ENCODE assay signal across 8 mouse cellular contexts in genomic region chrX:102119042-102119864, GRCm38 (mm10). TPM values are rescaled to one million over a fixed set of nuclear protein-coding genes. Genes with fewer than 3 reads are reported as not detected.
DNase-seq lines count a peak whose midpoint lies in the region; ATAC-seq and TF ChIP-seq lines count a peak whose summit lies in the region.

Gene Pin4 (plus strand): TSS chrX:102119447.

- 16% methylated on average over 30 of the region's 30 CpGs for WGBS in hindbrain, embryonic 13.5 days

- peaks cover 12% of the 10 kb centered on the region for H3K36me3 ChIP-seq in hindbrain, embryonic 13.5 days

- H3K27ac ChIP-seq in hindbrain, embryonic 13.5 days, result peak within 1 kb of the TSS; percentile 73

- CTCF ChIA-PET in Patski (lab: Charles Lee), result interaction anchor here (0.9 kb wide), 1 partner anchor 15 kb away, joined by 3 read pairs; no protein-coding TSS in a partner anchor

- peak within 1 kb of the TSS; percentile 62 for H3K4me2 ChIP-seq in hindbrain, embryonic 13.5 days

- H3K4me1 ChIP-seq in hindbrain, embryonic 13.5 days (replicated peaks), result peaks cover 10% of the 10 kb centered on the region

- in situ Hi-C loops in Patski (cut with MboI; ENCODE audit: low pct_unique_long_range_greater_than_20kb), result loop anchor here (5.0 kb wide), 1 partner anchor 42 kb away; no protein-coding TSS in a partner anchor

- H3K4me3 ChIP-seq in hindbrain, embryonic 13.5 days, result peak within 1 kb of the TSS; percentile 62

- POLR2A ChIA-PET in Patski (lab: Charles Lee), result interaction anchor here (0.7 kb wide), 1 partner anchor 77 kb away, joined by 5 read pairs; no protein-coding TSS in a partner anchor

- ATAC-seq in Patski, result peak; percentile 89
- ATAC-seq in hindbrain, embryonic 13.5 days (ENCODE audit: low FRiP score), result peak; percentile 99

- peaks cover 2% of the 10 kb centered on the region for H3K27me3 ChIP-seq in Patski
- no peaks in the 10 kb centered on the region for H3K27me3 ChIP-seq in hindbrain, embryonic 13.5 days

- TF ChIP-seq CTCF in Patski (IDR thresholded peaks at IDR 0.05), result no peak

- peak; percentile 93 for DNase-seq in Patski (ENCODE audit: low read depth, low spot score)
- DNase-seq in cerebellum, postnatal 14 days, result peak; percentile 94 to 96
- DNase-seq in frontal cortex, postnatal 14 days (ENCODE audit: low spot score in 2 of 2), result peak; percentile 87 to 96
- DNase-seq in layer of hippocampus, postnatal 25 days (ENCODE audit: extremely low spot score in 1 of 2, low spot score in 1 of 2), result peak; percentile 62 to 76
- peak; percentile 96 for DNase-seq in lung, postnatal 25 days (ENCODE audit: low spot score)
- peak; percentile 95 for DNase-seq in retina, embryonic 14.5 days (ENCODE audit: low spot score)
- peak; percentile 94 for DNase-seq in thymus, postnatal 4 days

- H3K9me3 ChIP-seq in hindbrain, embryonic 13.5 days, result no peaks in the 10 kb centered on the region

- H3K9ac ChIP-seq in hindbrain, embryonic 13.5 days, result peak within 1 kb of the TSS; percentile 73

RNA-seq across cellular contexts. Expression of gene Pin4, which starts in this region (rescaled TPM):
- 76.5 TPM for polyA plus RNA-seq in Patski (2021)
- 82.0 and 83.3 TPM in 2 replicates for polyA plus RNA-seq in hindbrain, embryonic 13.5 days (2015; fragmentation: Nextera tagmentation; extraction: Ambion mirVana)
- total RNA-seq in layer of hippocampus, postnatal 25 days (2021), result 10 to 100 TPM; 28.0 to 36.0 TPM

Comparison
In these comparisons a context has a peak if more than half of its experiments do, and no peak if none do; other contexts are left out.
1. Peak in every context shown above with its lines: DNase-seq, ATAC-seq, H3K4me3 ChIP-seq and H3K27ac ChIP-seq.